Mouse (Mus musculus): ENCODE results near the gene Hspb1. TPM values are rescaled to one million over a fixed set of nuclear protein-coding genes. Genes with fewer than 3 reads are reported as not detected.

The Hspb1 gene
- polyA plus RNA-seq, 1 experiment from 2014 or later = 20.3 TPM

GRCm38 (mm10) chr5:135917327-135918058 lies 29.8 kb downstream of the Hspb1 start:
- 94% methylated on average over 8 of the region's 8 CpGs for WGBS
- H3K27ac ChIP-seq (replicated peaks) = no peak overlapping the region
- no peaks in the 10 kb centered on the region for H3K27me3 ChIP-seq
- no peaks in the 10 kb centered on the region for H3K4me1 ChIP-seq
- no peak overlapping the region for H3K4me3 ChIP-seq
- H3K9ac ChIP-seq (replicated peaks) = no peak overlapping the region
- H3K36me3 ChIP-seq = peaks cover 71% of the 10 kb centered on the region
- H3K9me3 ChIP-seq = no peaks in the 10 kb centered on the region
- ATAC-seq (ENCODE audit: low FRiP score, low read depth) = no peak
- no peak overlapping the region for H3K4me2 ChIP-seq (replicated peaks)

DNA sequence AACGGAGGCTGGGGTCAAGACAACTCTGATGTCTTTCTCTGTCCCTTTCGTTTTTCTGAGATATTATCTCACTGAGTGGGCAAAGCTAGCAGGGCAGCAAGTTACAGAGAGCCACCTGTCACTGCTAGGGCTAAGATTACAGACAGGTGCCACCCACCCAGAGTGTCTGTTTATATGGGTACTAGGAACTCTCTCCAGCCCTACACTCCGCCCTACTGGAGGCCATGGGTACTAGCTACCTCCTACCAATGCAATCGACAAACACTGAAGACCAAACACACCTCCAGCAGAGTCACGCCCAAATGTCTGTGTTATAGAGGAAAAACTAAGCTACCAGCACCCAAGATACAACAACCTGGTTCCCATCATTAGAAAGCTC lies 30.3 kb downstream of the Hspb1 start:
- no peak overlapping the region for H3K4me2 ChIP-seq (replicated peaks)
- H3K27me3 ChIP-seq = no peaks in the 10 kb centered on the region
- WGBS = 97% methylated on average over 5 of the region's 5 CpGs
- no peak overlapping the region for H3K27ac ChIP-seq (replicated peaks)
- H3K9ac ChIP-seq (replicated peaks) = no peak overlapping the region
- no peak overlapping the region for H3K4me3 ChIP-seq
- H3K9me3 ChIP-seq = no peaks in the 10 kb centered on the region
- H3K36me3 ChIP-seq = peaks cover 71% of the 10 kb centered on the region
- no peaks in the 10 kb centered on the region for H3K4me1 ChIP-seq
- ATAC-seq (ENCODE audit: low FRiP score, low read depth) = no peak

GRCm38 (mm10) chr5:135918593-135918992 lies 30.9 kb downstream of the Hspb1 start:
- Histone ChIP-seq H3K27ac (replicated peaks) (no peak overlapping the region), H3K4me2 (replicated peaks) (no peak overlapping the region), H3K36me3 (peaks cover 76% of the 10 kb centered on the region), H3K27me3 (no peaks in the 10 kb centered on the region), H3K4me1 (no peaks in the 10 kb centered on the region), H3K4me3 (no peak overlapping the region), H3K9me3 (no peaks in the 10 kb centered on the region), H3K9ac (replicated peaks) (no peak overlapping the region)
- no peak for ATAC-seq (ENCODE audit: low FRiP score, low read depth)
- WGBS = 95% methylated on average over 5 of the region's 5 CpGs

GRCm38 (mm10) chr5:135919902-135920301 lies 32.2 kb downstream of the Hspb1 start:
- H3K36me3 ChIP-seq = peaks cover 71% of the 10 kb centered on the region
- no peak overlapping the region for H3K4me3 ChIP-seq
- no peaks in the 10 kb centered on the region for H3K27me3 ChIP-seq
- H3K4me2 ChIP-seq (replicated peaks) = no peak overlapping the region
- WGBS = 93% methylated on average over 3 of the region's 3 CpGs
- H3K4me1 ChIP-seq = no peaks in the 10 kb centered on the region
- H3K9ac ChIP-seq (replicated peaks) = no peak overlapping the region
- H3K27ac ChIP-seq (replicated peaks) = no peak overlapping the region
- ATAC-seq (ENCODE audit: low FRiP score, low read depth) = no peak
- no peaks in the 10 kb centered on the region for H3K9me3 ChIP-seq

- H3K27ac ChIP-seq (replicated peaks) = no peak overlapping the region
- H3K4me3 ChIP-seq = no peak overlapping the region
- no peak overlapping the region for H3K9ac ChIP-seq (replicated peaks)
- no peaks in the 10 kb centered on the region for H3K9me3 ChIP-seq
- no peak overlapping the region for H3K4me2 ChIP-seq (replicated peaks)
- no peaks in the 10 kb centered on the region for H3K27me3 ChIP-seq
- WGBS = 97% methylated on average over 7 of the region's 7 CpGs
- peaks cover 75% of the 10 kb centered on the region for H3K36me3 ChIP-seq
- ATAC-seq (ENCODE audit: low FRiP score, low read depth) = no peak
- peaks cover 5% of the 10 kb centered on the region for H3K4me1 ChIP-seq
Observed at GRCm38 (mm10) chr5:135923901-135924300, 36.2 kb downstream of the Hspb1 start.

- Histone ChIP-seq H3K4me2 (replicated peaks) (no peak overlapping the region), H3K9ac (replicated peaks) (no peak overlapping the region), H3K36me3 (peaks cover 59% of the 10 kb centered on the region), H3K4me1 (peaks cover 26% of the 10 kb centered on the region), H3K27me3 (no peaks in the 10 kb centered on the region), H3K27ac (replicated peaks) (no peak overlapping the region), H3K9me3 (no peaks in the 10 kb centered on the region), H3K4me3 (no peak overlapping the region)
- ATAC-seq (ENCODE audit: low FRiP score, low read depth) = no peak
- 77% methylated on average over 6 of the region's 6 CpGs for WGBS
Observed at GRCm38 (mm10) chr5:135929685-135930424, 42.1 kb downstream of the Hspb1 start.

GRCm38 (mm10) chr5:135931526-135931925 lies 43.8 kb downstream of the Hspb1 start:
- peaks cover 50% of the 10 kb centered on the region for H3K36me3 ChIP-seq

GRCm38 (mm10) chr5:135932359-135932758 lies 44.6 kb downstream of the Hspb1 start:
- Histone ChIP-seq H3K27ac (replicated peaks) (no peak overlapping the region), H3K27me3 (no peaks in the 10 kb centered on the region), H3K36me3 (peaks cover 44% of the 10 kb centered on the region), H3K4me2 (replicated peaks) (peak overlapping the region; percentile 64), H3K4me3 (peak overlapping the region; percentile 30), H3K4me1 (peaks cover 26% of the 10 kb centered on the region), H3K9me3 (no peaks in the 10 kb centered on the region), H3K9ac (replicated peaks) (0 out of 2 replicates have a peak overlapping the region, but pooled peaks have one; percentile 34)
- WGBS = 83% methylated on average over 2 of the region's 2 CpGs
- no peak for ATAC-seq (ENCODE audit: low FRiP score, low read depth)

More at GRCm38 (mm10) chr5:135931526-135931925, 43.8 kb downstream of the Hspb1 start:
- peaks cover 26% of the 10 kb centered on the region for H3K4me1 ChIP-seq
- H3K27me3 ChIP-seq = no peaks in the 10 kb centered on the region
- WGBS = 92% methylated on average over 9 of the region's 9 CpGs
- 0 out of 2 replicates have a peak overlapping the region, but pooled peaks have one; percentile 0 for H3K4me3 ChIP-seq
- no peak overlapping the region for H3K9ac ChIP-seq (replicated peaks)
- H3K4me2 ChIP-seq (replicated peaks) = peak overlapping the region; percentile 64
- no peak for ATAC-seq (ENCODE audit: low FRiP score, low read depth)
- H3K9me3 ChIP-seq = no peaks in the 10 kb centered on the region
- no peak overlapping the region for H3K27ac ChIP-seq (replicated peaks)

DNA sequence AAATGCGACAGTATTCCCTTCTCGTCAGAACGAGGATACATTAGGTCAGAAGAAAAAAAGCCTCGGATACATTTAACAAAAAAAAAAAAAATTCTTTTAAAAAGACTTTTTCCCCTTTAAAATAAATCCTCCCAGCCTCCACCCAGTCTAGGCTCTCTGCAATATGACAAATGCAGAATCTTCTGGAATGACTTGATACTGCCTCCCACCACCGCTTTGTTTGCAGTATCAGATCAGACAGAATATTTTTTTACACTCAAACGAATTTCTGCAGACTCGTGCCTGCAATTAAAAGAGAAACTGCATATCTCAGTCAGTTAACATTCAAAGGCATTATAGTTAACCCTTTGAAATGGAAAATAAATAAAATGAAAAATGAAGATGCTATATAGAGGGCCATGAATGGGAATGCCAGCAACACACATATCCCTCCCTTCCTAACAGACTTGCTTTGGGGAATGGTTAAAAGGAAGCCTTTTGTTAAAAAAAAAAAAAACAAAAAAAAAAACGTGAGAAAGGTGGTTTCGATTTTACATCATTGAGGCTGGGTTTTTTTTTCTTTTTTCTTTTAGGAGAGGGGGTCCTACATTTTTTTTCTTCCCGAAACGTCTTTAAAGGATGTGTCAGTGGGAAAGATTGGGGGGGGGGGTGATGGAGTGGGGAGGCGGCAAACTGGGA lies 45.6 kb downstream of the Hspb1 start:
- no peak for ATAC-seq (ENCODE audit: low FRiP score, low read depth)
- peak overlapping the region; percentile 85 for H3K9ac ChIP-seq (replicated peaks)
- 16% methylated on average over 12 of the region's 12 CpGs for WGBS

DNA sequence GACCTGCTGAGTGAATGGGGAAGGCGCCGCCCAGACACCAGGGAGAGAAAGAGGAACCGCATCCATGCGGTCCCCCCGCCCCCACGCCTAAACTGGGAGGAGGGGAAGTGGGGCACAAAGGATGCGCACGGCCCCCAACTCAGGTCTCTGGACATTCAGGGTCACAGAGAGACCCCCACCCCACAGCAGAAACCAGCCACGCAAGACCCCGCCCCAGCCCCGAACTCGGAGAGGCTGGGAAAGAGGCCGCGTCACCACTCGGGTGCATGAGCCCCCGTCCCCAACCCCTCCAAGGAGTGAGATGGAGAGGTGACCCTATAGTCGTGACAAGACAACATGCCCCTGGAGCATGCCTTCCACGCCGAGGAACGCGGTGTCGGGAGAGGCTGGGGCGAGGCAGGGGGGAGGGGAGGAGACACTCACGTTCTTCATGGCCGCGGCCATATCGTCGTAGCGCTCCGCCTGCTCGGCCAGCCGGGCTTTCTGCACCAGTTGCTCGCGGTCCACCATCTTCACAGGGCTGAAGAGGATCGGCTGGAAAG lies 46.3 kb downstream of the Hspb1 start:
- peak overlapping the region; percentile 97 for H3K27ac ChIP-seq (replicated peaks)
- H3K9ac ChIP-seq (replicated peaks) = peak overlapping the region; percentile 85
- under 1% methylated on average over 35 of the region's 35 CpGs for WGBS
- no peaks in the 10 kb centered on the region for H3K9me3 ChIP-seq
- peaks cover 26% of the 10 kb centered on the region for H3K4me1 ChIP-seq
- H3K4me2 ChIP-seq (replicated peaks) = peak overlapping the region; percentile 64
- H3K4me3 ChIP-seq = peak overlapping the region; percentile 89
- no peaks in the 10 kb centered on the region for H3K27me3 ChIP-seq
- peak; percentile 71 for ATAC-seq (ENCODE audit: low FRiP score, low read depth)
- peaks cover 33% of the 10 kb centered on the region for H3K36me3 ChIP-seq

More for the DNA sequence above, 45.6 kb downstream of the Hspb1 start:
- Histone ChIP-seq H3K9me3 (no peaks in the 10 kb centered on the region), H3K27ac (replicated peaks) (peak overlapping the region; percentile 97), H3K27me3 (no peaks in the 10 kb centered on the region), H3K4me2 (replicated peaks) (peak overlapping the region; percentile 64), H3K4me3 (peak overlapping the region; percentile 89), H3K36me3 (peaks cover 35% of the 10 kb centered on the region), H3K4me1 (peaks cover 26% of the 10 kb centered on the region)

DNA sequence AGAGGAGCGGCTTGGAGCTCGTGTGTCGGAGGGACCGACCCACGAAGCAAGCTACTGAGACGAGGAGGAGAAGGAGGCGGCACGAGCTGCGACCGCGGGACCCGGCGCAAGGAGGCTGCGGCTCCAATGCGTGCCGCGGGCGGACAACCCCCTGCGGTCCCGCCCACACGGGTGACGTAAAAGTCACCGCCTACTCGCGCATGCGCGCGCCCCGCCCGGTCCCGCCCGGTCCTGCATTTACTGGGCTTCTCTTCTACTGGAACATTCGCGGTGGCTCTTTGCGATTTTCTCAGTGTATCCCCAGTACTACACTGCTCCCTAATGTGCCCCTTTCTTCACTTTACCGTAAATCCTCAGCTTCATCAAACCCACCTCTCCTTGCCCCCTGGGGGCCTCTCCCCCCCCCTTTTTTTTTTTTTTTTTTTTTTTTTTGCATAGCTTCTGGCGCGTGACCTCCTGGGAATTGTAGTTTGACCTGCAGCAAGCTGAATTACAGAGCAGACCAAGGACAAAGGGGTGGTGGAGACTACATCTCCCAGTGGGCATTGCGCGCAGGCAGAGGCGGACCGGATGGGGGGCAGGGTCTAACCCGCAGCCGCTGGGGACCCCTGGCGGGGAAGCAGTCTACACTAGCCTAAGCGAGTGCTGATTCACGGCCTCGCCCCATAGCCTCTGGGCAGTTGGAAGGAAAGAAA lies 46.9 kb downstream of the Hspb1 start, which contains the start of gene Ywhag:
TSS of gene Ywhag (minus strand) at position 136 of the 695 bp plus-strand sequence.
- under 1% methylated on average over 48 of the region's 48 CpGs for WGBS
- Histone ChIP-seq H3K36me3 (peaks cover 26% of the 10 kb centered on the region), H3K4me1 (peaks cover 23% of the 10 kb centered on the region), H3K27ac (replicated peaks) (peak within 1 kb of the TSS; percentile 97), H3K9me3 (no peaks in the 10 kb centered on the region), H3K27me3 (no peaks in the 10 kb centered on the region), H3K9ac (replicated peaks) (peak within 1 kb of the TSS; percentile 85), H3K4me3 (peak within 1 kb of the TSS; percentile 89), H3K4me2 (replicated peaks) (peak within 1 kb of the TSS; percentile 64)
- ATAC-seq (ENCODE audit: low FRiP score, low read depth) = peak; percentile 97
